Mouse (Mus musculus) right cerebral cortex, postnatal 4 days (tissue): ENCODE data around the gene Mgat5.

Experiments used
- DNase-seq: peaks from one replicate; pipeline ENCODE4 v3.0.0-alpha.2; 2022

Mgat5 gene

DNA sequence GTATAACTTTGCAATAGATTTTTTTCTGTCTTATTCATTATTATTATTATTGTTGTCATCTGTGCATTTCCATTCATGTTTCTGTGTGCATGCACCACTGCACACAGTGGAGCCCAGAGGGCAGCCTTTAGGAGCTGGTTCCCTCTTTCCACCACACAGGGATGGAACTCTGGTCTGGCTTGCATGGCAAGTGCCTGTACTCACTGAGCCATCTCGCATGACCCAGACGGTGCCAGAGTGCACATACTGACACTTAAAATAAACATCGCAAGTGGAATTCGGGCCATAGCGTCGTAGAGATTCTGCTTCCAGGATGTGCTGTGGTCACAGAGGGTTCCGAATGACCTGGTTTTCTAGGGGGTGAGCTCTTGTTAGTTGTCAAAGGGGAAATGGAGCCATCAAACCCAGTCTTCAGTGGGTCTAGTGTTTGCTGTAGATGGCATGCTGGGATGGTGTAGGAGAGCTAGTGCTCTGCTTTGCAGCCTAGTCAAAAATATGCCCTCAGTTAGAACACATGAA lies 103.5 kb downstream of the Mgat5 start:
- no peak for DNase-seq

DNA sequence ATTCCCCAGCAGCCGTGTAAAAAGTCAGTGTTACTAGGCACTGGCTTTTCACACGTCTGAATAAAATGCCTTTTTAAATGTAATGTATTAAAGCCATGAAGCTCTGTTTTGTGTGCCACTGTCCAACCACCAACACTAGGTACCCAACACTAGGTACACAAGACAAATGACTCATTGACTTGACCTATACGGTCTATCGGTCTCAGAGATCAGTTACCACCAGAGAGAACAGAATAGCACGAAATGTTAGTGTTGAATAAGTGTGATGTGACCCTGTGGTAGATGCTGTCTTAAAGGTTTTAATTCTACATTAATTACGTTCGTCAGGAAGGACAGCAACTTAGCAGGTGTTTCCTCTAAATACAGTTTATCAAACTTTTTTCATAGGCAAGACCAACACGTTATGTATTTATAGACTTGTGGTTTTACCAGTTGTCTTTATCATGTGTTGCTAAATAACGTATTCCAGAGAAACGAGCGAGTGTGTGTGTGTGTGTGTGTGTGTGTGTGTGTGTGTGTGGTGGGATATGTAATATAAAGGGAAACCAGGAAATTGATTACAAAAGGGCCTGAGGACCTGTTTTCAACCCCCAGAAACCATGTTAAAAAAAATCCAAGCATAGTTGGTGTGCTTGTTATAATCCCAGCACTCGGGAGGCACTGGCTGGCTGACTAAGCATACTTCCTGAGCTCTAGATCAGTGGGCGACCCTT lies 104.3 kb downstream of the Mgat5 start:
- no peak for DNase-seq

DNA sequence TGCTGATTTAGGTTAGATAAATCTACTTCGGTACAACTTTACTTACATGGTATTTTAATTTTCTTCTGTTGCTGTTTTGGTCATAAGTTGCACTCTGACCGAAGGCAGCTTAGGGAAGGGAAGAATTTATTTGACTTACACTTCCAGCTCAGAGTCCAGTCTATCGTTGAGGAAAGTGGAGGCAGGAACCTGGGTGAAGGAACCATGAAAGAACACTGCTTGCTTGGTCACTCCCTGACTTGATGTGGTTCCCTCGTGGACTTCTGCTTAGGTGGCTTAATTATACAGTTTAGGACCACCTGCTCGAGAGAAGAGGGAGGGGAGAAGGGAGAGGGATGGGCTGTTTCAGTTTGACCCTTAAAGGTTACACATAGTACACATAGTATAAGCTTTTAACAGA lies 105.2 kb downstream of the Mgat5 start:
- no peak for DNase-seq

DNA sequence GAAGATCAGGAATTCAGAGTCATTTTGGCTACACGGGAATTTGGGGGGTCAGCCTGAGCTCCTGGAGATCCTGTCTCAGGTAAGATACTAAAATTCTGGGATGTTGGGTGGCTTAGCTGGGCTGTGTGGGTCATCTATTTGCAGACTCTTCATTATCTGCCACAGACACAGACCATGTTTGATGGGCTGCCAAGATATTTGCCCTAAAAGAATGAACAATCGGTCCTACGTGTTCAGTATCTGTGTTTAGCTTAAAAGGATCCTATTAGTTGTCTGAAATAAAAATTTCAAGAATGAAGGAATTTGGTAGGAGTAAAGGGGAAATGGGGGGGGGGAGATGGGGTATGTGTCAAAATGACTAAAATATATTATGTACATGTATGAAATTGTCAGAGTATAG lies 105.9 kb downstream of the Mgat5 start:
- DNase-seq, result no peak

DNA sequence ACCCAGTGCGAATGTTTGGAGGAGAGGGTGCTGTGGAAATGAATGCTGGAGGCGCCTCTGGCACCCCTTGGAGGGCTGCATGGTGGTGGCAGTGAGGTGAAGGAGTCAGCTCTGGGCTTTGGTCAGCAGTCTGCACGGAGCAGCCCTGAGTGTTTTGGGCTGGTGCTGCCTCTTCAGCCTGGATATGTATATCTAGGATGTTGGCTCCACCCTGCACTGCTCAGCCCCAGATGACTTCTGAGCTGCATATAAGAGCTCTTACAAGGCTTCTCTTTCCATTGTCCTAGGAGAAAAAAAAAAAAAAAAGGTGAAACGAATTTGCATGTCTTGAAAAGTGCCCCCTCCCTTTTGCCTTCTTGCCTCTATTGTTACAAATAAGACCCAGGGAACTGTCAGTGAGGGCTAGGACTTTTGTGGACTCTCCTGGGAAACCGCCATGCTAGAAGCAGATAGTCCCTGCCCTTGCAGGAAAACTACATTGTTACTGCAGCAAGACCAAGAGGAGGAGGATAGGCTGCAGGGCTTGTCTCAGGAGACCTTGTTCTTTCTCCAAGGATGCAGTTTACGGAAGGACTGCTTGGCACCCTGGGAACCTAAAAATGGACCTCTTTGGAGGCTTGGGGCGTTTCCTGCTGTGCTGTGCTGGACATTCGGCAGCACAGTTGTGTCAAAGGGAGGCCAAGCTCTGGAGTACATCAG lies 109.0 kb downstream of the Mgat5 start:
- DNase-seq, result no peak

DNA sequence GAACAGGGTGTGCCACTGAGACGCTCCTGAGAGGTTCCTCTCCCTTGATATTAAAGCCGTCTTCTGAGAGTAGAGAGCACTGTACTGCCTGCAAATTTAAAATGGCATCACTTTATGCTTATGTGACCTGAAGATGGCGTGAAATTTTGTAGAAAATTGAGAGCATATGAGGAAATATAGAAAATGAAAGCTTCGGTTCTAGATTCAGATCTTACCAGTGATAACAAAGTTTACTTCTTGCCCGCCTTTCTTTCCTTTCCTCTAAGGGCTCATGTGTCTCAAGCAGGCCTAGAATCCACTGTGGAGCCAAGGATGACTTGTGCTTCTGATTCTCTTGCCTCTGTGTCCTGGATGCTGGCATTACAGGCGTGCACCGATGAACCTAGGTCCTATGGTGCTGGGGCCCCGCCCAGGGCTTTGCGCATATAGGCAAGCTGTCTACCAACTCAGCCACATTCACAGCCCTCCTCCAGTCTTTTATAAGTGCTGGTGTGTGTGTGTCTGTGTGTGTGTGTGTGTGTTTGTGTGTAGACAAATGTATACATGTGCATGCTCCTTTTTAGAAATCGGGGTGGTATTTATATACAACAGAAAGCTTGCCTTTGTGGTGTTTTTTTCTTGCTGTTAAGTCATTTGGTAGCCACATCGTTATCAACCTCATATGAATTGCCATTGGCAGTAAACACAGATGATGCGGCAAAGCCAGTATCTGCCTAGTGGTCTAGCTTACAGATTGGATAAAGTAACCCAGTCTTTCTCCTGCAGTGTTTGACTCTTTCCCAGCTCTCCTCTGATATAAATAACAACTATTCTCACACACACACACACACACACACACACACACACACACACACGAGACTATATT lies 111.2 kb downstream of the Mgat5 start:
- no peak for DNase-seq

DNA sequence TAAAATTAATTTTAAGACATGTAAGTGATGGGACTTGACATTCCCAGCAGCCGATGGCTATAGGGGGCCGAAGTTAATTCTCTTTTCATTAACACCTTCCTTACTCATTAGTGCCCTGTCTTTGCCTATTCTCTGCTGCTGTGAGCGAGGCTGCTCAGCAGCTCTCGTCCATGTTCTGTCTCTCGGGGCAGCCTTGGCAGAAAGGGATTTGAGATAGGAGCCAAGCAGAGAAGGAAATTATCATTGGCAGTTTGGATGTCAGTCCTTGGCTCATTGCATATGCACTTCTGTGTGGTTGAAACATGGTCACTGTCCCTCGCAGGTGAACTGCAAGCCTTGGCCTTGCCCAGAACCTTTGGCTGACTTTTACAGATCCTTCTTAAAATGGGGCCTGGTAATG lies 111.8 kb downstream of the Mgat5 start:
- no peak for DNase-seq

DNA sequence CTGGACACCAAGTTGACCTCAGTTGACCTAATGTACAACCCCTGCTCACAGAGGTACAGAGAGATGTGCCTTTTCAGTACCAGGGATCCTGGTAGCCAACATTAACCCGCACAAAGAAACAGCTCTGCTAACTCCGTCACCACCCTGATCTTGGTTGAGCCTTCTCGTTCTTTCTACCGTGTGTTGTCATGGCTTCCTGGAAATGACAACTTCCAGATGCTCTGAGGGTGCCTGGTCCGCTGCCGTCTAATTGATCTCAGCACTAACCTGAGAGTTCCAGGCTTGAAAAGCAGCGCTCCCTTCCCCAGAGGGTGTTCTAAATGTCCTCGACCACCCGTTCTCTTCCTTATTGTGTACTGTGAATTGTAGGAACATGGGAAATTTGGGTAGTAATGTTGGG lies 112.7 kb downstream of the Mgat5 start:
- DNase-seq, result no peak

DNA sequence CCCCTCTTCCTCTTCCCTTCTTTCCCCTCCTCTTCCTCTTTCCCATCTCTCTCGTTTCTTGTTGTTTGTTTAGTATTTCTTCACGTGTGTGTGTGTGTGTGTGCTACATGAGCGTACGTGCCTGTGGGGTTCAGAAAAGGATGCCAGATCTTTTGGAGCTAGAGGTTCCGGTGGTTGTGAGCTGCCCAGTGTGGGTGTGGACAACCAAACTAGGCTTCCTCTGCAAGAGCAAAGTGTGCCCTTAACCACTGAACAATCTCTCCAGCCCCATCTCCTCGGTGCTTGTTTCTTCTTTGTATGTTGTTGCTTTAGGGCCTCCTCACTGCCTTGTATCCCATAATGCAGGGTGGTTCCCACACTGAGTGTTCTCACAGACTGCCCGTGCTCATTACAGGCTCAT lies 113.7 kb downstream of the Mgat5 start:
- no peak for DNase-seq

DNA sequence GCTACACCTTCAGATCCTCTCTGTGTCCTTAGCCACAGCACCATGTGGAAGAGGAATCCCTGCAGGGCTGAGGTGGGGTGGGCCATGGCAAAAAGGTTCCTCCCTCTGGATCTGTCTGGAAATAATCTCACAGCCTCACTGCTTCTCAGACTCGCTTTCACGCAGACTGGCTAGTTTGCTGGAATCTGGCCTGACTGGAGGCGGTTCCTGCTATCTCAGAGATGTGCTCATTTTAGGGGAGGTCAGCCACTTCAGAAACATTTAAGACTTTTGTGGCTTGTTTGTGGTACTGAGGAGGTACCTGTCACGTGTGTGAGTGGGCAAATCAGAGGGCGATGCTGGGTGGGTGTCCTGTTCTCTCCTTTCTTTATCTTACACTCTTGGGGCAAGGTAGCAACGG lies 115.0 kb downstream of the Mgat5 start:
- no peak for DNase-seq

DNA sequence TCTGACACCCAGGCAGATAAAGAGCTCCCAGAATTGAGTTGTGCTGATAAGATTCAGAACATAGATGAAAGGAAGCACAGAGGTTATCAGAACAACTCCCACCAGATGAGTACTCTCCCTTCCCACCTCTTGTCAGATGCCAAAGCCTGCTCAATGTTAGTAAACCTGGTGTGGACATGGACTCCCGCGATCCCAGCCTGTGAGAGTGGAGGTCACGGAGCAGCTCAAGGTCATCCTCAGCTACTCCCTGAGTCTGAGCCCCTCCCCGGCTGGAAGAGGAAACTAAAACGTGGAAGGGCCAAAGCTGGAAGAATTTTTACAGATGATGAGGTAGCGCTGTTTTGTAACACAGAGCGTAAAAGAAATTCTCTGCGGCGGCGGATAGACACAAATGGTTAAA lies 116.1 kb downstream of the Mgat5 start:
- no peak for DNase-seq

DNA sequence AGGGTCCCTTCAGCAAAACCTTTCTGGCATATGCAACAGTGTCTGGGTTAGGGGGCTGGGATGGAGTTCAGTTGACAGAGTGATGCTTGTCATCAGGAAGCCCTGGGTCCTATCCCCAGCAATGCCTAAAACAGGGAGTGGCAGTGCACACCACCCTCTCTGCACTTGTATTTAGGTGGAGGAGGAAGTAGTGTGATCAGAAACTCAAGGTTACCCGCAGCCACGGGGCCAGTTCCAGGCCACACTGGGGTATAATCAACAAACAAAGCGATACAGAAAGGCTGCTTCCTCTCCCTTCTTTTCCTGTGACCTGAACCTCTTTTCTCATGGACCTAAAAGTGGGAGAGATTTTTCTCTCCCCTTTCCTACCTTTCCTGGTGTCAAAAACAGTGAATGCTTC lies 116.8 kb downstream of the Mgat5 start:
- no peak for DNase-seq

DNA sequence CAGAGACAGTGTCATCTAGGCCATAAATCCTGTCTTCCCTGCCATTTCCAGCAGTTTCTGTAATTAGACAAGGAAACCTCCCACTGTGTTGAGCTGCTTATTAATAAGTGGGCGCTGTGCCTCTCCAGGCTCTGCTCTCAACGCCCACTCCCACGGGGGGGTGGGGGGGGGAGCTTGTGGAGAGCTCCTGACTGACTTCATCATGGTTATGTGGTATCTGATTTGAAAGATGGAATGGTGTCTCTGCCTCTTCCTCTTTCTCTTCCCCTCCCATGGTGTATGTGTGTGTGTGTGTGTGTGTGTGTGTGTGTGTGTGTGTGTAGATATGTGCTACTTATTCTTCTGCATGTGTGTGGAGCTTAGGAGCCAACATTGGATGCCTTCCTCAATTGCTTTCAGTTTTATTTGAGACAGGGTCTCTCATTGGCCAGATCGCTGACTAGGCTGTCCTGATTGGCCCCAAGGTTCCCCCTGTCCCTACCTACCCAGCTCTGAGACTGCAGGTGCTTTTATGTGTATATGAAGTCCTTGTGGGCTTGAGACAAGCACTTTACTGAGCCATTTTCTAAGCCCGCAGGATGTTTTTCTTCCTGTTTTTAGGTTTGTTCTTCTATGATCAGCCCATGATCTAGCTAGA lies 117.5 kb downstream of the Mgat5 start:
- no peak for DNase-seq

DNA sequence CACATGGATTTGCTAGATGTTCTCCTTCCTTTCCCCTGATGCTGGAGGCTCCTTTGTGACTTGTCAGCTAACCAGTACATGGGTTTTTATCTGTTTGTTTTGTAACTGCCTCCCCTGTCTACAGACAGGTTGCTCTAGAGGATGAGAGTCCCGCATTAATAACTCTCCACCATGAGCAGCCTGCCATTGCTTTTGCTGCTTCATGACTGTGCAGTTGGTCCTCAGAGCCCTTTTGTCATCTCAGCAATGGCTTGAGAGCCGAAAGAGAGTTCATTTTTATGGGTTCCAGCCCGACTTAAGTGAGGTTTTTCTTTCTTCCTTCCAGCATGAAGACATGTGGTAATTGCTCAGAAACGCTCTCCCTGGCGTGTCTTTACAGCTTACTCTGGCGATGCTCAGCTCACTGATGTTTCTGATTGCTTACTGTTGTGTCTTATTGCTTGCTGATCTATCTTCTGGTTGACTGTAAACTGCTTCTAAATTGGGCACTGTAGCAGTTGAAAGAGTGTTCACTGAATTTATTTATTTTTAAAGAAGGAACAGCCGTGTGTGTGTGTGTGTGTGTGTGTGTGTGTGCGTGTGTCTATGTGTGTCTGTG lies 120.9 kb downstream of the Mgat5 start:
- no peak for DNase-seq

DNA sequence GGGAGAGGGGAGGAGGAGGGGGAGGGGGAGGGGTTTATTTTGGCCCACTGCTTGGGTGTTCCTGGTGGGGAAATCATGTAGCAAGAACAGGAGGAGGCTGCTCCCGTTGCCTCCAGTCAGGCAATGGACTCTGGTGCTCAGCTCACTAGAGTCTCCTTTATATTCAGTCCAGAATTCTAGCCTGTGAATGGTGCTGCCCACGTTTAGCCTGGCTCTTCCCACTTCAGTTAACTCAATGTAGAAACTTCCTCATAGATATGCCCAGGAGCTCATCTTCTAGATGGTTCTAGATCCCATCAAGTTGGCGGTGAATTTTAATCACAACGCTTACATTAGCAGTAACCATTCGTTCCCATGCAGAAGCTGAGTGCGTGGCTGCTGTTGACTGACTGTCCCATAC lies 123.0 kb downstream of the Mgat5 start:
- DNase-seq, result no peak

DNA sequence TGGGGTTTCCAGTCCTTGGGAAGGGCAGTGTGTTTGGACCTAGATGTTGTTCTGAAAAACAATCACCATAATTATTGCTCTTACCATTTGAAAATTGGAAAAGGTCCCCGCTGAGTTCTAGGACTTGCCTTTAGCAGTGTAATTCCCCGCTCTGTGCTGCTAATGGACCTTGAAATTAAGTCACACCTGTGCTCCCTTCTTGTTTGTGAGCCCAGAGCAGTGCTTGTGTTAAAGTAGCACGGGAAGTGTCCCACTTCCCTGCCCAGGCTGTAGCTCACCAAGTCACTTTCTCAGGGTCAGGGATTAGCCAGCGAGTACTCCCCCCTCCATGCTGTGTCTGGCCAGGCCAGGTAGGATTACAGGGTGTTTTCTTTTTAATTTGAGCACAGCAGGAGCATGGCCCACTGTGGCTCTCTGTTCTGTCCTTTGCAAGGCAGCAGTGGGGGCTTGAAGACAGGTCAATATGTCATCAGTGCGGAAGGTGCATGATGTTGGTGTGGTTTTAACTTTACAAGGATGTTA lies 123.6 kb downstream of the Mgat5 start:
- DNase-seq, result no peak

DNA sequence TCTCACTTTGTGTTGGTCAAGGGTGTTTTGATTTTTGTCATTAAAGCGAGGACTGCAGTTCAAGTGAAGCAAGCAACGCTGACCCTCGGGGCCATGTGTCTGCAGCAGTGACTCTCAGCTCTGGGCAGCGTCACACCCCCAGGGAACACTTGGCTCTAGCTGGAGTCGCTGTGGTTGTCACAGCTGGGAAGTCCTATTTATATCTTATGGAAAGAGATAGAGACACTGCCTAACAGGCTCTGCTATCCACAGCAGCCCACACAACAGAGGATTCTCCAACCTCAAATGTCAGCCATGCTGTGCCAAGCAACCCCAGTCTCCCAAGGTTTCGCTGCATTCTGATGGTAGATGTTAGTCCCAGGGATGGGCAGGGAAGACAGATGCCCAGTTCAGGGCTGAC lies 125.0 kb downstream of the Mgat5 start:
- no peak for DNase-seq

DNA sequence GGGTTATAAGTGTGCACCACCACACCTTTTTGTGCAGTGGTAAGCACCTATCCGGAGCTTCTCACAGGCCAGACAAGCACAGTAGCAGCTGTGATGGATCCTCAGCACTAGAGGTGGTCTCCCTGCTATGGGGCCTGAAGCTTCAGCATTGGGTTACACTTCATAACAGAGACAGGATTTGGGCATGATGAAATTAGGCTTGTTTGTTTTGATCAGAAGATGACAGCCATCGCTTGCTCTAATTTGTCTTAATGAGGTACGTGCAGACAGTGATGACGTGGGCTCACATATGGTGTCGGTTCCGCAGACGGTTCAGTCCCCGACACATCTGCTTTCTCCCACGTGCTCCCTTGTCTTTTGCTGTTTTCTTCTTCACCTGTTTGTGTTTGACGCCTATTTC lies 132.9 kb downstream of the Mgat5 start:
- DNase-seq, result no peak

DNA sequence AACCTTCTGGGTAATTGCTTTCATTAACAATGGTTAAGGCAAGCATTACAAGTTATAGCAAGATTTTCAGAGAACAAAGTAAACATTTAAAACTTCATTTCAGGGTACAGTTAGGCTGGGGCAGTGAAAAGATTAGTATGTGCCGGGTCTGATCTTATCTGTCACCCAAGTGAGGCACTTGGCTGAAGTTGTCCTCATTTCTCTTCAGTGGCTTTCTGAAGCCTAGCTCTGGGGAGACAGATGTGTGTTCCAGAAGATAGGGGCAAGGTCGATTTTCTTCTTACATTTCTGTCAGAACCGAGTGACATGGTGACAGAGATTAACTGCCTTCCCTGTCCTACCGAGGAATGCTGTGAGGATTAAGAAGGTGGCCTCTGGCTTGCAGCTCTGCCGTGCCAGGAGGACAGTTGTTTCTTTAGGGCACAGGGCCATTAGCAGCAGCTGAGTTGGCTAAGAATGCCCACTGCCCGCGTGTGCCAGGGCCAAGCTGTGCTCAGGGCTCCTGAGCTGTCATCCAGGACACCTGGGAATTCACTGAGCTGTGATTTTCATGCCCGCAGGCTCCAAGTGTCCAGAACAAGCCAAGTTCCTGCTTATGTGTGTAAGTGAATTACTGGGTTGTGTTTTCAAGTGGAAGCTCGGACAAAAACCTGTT lies 134.1 kb downstream of the Mgat5 start:
- no peak for DNase-seq

DNA sequence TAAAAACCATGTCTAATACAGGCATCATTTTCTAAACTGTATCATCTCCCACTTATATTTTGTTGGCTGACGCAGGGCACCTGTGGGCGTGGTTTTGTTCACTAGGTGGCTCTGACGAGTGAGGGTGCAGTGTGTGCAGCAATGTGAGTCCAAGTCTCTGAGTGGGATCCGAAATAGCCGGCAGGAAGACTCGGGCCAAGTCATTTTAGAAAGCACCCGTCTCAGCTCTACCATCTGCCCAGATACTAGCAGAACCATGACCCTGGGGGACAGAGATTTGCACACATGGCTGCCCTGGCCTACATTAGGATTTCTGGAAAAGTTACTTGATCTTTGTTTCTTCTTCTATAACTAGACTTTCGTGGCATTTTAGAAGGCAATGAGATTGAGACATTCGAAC lies 135.5 kb downstream of the Mgat5 start:
- no peak for DNase-seq

DNA sequence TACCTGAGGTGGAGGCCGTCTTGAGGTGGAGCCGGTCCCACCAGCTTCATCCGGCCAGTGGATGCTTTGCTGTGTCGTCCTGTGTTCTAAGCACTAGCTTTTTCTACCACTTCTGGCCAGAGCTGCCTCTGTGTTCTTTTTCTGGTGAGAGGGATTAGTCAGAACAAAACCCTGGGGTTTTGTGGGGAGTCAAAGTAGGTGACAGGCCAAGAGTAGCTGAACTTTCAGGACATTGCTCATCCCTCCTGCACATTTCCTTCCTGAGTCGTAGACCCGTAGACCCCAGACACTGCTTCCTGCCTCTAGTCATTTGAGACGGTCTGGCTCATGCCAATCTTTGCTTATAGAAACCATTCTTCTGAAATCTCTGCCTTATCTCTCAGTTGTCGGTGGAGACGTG lies 140.1 kb downstream of the Mgat5 start:
- no peak for DNase-seq

DNA sequence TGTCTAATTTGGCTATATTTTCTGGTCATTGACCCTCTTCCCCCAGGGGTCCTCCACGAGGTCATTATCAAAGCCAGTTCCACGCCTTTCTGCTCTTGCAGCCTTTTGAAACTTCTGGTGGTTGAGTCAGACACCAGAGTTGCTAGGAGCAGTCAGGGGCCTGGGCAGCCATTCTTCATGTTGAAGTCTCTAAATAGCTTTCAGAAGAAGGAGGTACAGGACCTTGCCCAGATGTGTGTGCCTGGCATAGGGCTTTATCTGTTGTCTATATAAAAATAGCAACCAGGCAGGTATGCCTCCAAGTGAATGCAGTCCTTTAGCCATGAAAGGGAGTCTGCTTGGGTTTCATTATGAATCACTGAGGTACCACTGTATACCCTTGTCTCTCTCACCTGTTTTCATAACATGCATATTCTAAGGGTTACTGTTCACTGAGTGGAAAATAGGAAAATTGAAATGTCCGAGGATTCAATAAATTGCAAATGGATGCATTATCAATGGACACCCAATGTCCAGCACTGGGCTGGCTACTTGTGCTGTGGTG lies 141.9 kb downstream of the Mgat5 start:
- no peak for DNase-seq
